Mouse (Mus musculus): ENCODE data around the gene Gprasp1. TPM values are rescaled to one million over a fixed set of nuclear protein-coding genes. Genes with fewer than 3 reads are reported as not detected.
"Not testable (repeated sequence)": the region's sequence is repeated elsewhere in the genome, so short reads cannot be mapped to it uniquely, and the experiment has no call there.

Gprasp1 gene
- polyA plus RNA-seq, 1 experiment from 2014 or later = 94.4 TPM

GRCm38 (mm10) chrX:135796305-135797211 is 54.0 kb downstream of the Gprasp1 start:
- Histone ChIP-seq H3K27ac (ENCODE audit: low read depth, low read length) (peak overlapping the region; percentile 58; the same call in 1 of the 2 replicates), H3K4me2 (ENCODE audit: low read length) (peak overlapping the region; percentile 54), H3K4me3 (ENCODE audit: low read depth, low read length) (peak overlapping the region; percentile 53), H3K9ac (ENCODE audit: low read length) (peak overlapping the region; percentile 71), H3K36me3 (ENCODE audit: control insufficient read depth, insufficient read depth, low read length) (peaks cover 21% of the 10 kb centered on the region)
- not testable (repeated sequence) for H3K4me1 ChIP-seq (ENCODE audit: control insufficient read depth, insufficient read depth, low read length); H3K27me3 ChIP-seq (replicated peaks; ENCODE audit: control insufficient read depth, insufficient read depth, low read length); H3K9me3 ChIP-seq (replicated peaks; ENCODE audit: control insufficient read depth, low read length)
- ATAC-seq (peak; percentile 12; the same call in 1 of the 2 replicates), DNase-seq (ENCODE audit: low spot score) (peak; percentile 6)
- WGBS = 24% methylated on average over 20 of the region's 26 CpGs

- not testable (repeated sequence) for H3K27me3 ChIP-seq (replicated peaks; ENCODE audit: control insufficient read depth, insufficient read depth, low read length); H3K9me3 ChIP-seq (replicated peaks; ENCODE audit: control insufficient read depth, low read length); H3K4me1 ChIP-seq (ENCODE audit: control insufficient read depth, insufficient read depth, low read length)
- Histone ChIP-seq H3K27ac (ENCODE audit: low read depth, low read length) (peak within 1 kb of the TSS; percentile 58; the same call in 1 of the 2 replicates), H3K4me3 (ENCODE audit: low read depth, low read length) (peak within 1 kb of the TSS; percentile 53), H3K9ac (ENCODE audit: low read length) (peak within 1 kb of the TSS; percentile 71), H3K36me3 (ENCODE audit: control insufficient read depth, insufficient read depth, low read length) (peaks cover 25% of the 10 kb centered on the region), H3K4me2 (ENCODE audit: low read length) (peak within 1 kb of the TSS; percentile 54)
- WGBS = 25% methylated on average over 3 of the region's 5 CpGs
- DNase-seq (ENCODE audit: low spot score) = peak; percentile 74
- 0 out of 2 replicates have a peak, but pooled peaks have one; percentile 7 for ATAC-seq
Measured at GRCm38 (mm10) chrX:135797212-135797644, 54.7 kb downstream of the Gprasp1 start, which contains the start of gene Bhlhb9. Gene Bhlhb9, plus strand, starts transcription at chrX:135797594.

GRCm38 (mm10) chrX:135804149-135804548 is 61.6 kb downstream of the Gprasp1 start:
- no peak for DNase-seq (ENCODE audit: low spot score)
- Histone ChIP-seq H3K4me1 (ENCODE audit: control insufficient read depth, insufficient read depth, low read length) (no peaks in the 10 kb centered on the region), H3K27ac (ENCODE audit: low read depth, low read length) (no peak overlapping the region), H3K27me3 (replicated peaks; ENCODE audit: control insufficient read depth, insufficient read depth, low read length) (no peaks in the 10 kb centered on the region), H3K4me2 (ENCODE audit: low read length) (no peak overlapping the region), H3K9ac (ENCODE audit: low read length) (no peak overlapping the region), H3K4me3 (ENCODE audit: low read depth, low read length) (no peak overlapping the region), H3K9me3 (replicated peaks; ENCODE audit: control insufficient read depth, low read length) (no peaks in the 10 kb centered on the region), H3K36me3 (ENCODE audit: control insufficient read depth, insufficient read depth, low read length) (peaks cover 26% of the 10 kb centered on the region)
- ATAC-seq = no peak
- WGBS = 90% methylated on average over 3 of the region's 3 CpGs

- H3K9ac ChIP-seq (ENCODE audit: low read length) = no peak overlapping the region
- no peak overlapping the region for H3K4me2 ChIP-seq (ENCODE audit: low read length)
- no peak overlapping the region for H3K4me3 ChIP-seq (ENCODE audit: low read depth, low read length)
- ATAC-seq (no peak), DNase-seq (ENCODE audit: low spot score) (peak; percentile 51)
- WGBS = 30% methylated on average over 1 of the region's 1 CpGs
- no peaks in the 10 kb centered on the region for H3K9me3 ChIP-seq (replicated peaks; ENCODE audit: control insufficient read depth, low read length)
- no peaks in the 10 kb centered on the region for H3K4me1 ChIP-seq (ENCODE audit: control insufficient read depth, insufficient read depth, low read length)
- no peak overlapping the region for H3K27ac ChIP-seq (ENCODE audit: low read depth, low read length)
- H3K36me3 ChIP-seq (ENCODE audit: control insufficient read depth, insufficient read depth, low read length) = peaks cover 12% of the 10 kb centered on the region; the same call in 1 of the 2 replicates
- no peaks in the 10 kb centered on the region for H3K27me3 ChIP-seq (replicated peaks; ENCODE audit: control insufficient read depth, insufficient read depth, low read length)
Measured at GRCm38 (mm10) chrX:135805780-135806179, 63.2 kb downstream of the Gprasp1 start.

- WGBS = 52% methylated on average over 1 of the region's 1 CpGs
- H3K9ac ChIP-seq (ENCODE audit: low read length); H3K4me2 ChIP-seq (ENCODE audit: low read length); H3K4me3 ChIP-seq (ENCODE audit: low read depth, low read length); H3K4me1 ChIP-seq (ENCODE audit: control insufficient read depth, insufficient read depth, low read length); H3K27me3 ChIP-seq (replicated peaks; ENCODE audit: control insufficient read depth, insufficient read depth, low read length); H3K36me3 ChIP-seq (ENCODE audit: control insufficient read depth, insufficient read depth, low read length); H3K27ac ChIP-seq (ENCODE audit: low read depth, low read length); H3K9me3 ChIP-seq (replicated peaks; ENCODE audit: control insufficient read depth, low read length); DNase-seq (ENCODE audit: low spot score); ATAC-seq: not testable (repeated sequence)
Measured at GRCm38 (mm10) chrX:135835896-135836295, 93.4 kb downstream of the Gprasp1 start.

- Histone ChIP-seq H3K27ac (ENCODE audit: low read depth, low read length) (no peak overlapping the region), H3K36me3 (ENCODE audit: control insufficient read depth, insufficient read depth, low read length) (peaks cover 8% of the 10 kb centered on the region; the same call in 1 of the 2 replicates), H3K4me2 (ENCODE audit: low read length) (no peak overlapping the region), H3K9me3 (replicated peaks; ENCODE audit: control insufficient read depth, low read length) (no peaks in the 10 kb centered on the region), H3K9ac (ENCODE audit: low read length) (no peak overlapping the region), H3K4me3 (ENCODE audit: low read depth, low read length) (no peak overlapping the region), H3K4me1 (ENCODE audit: control insufficient read depth, insufficient read depth, low read length) (no peaks in the 10 kb centered on the region), H3K27me3 (replicated peaks; ENCODE audit: control insufficient read depth, insufficient read depth, low read length) (no peaks in the 10 kb centered on the region)
- DNase-seq (ENCODE audit: low spot score) (no peak), ATAC-seq (no peak)
- WGBS = 69% methylated on average over 2 of the region's 2 CpGs
Measured at GRCm38 (mm10) chrX:135837896-135838295, 95.4 kb downstream of the Gprasp1 start.

- peak; percentile 75 for DNase-seq (ENCODE audit: low spot score)
- H3K9ac ChIP-seq (ENCODE audit: low read length) = peak within 1 kb of the TSS; percentile 60
- peak; percentile 90 for ATAC-seq
- not testable (repeated sequence) for H3K27me3 ChIP-seq (replicated peaks; ENCODE audit: control insufficient read depth, insufficient read depth, low read length); H3K4me1 ChIP-seq (ENCODE audit: control insufficient read depth, insufficient read depth, low read length); H3K9me3 ChIP-seq (replicated peaks; ENCODE audit: control insufficient read depth, low read length); H3K36me3 ChIP-seq (ENCODE audit: control insufficient read depth, insufficient read depth, low read length)
- H3K4me2 ChIP-seq (ENCODE audit: low read length) = peak within 1 kb of the TSS; percentile 57
- 38% methylated on average over 28 of the region's 32 CpGs for WGBS
- H3K27ac ChIP-seq (ENCODE audit: low read depth, low read length) = peak within 1 kb of the TSS; percentile 39; the same call in 1 of the 2 replicates
- peak within 1 kb of the TSS; percentile 49 for H3K4me3 ChIP-seq (ENCODE audit: low read depth, low read length)
Measured at GRCm38 (mm10) chrX:135838521-135839360, 96.2 kb downstream of the Gprasp1 start, which contains the start of gene Gprasp2. Gene Gprasp2, plus strand, starts transcription at chrX:135839034.

- peak overlapping the region; percentile 57 for H3K4me2 ChIP-seq (ENCODE audit: low read length)
- H3K4me3 ChIP-seq (ENCODE audit: low read depth, low read length) = peak overlapping the region; percentile 49
- DNase-seq (ENCODE audit: low spot score) (peak; percentile 76), ATAC-seq (peak; percentile 35; the same call in 1 of the 2 replicates)
- H3K9ac ChIP-seq (ENCODE audit: low read length) = peak overlapping the region; percentile 60
- H3K27me3 ChIP-seq (replicated peaks; ENCODE audit: control insufficient read depth, insufficient read depth, low read length); H3K9me3 ChIP-seq (replicated peaks; ENCODE audit: control insufficient read depth, low read length); H3K36me3 ChIP-seq (ENCODE audit: control insufficient read depth, insufficient read depth, low read length); H3K4me1 ChIP-seq (ENCODE audit: control insufficient read depth, insufficient read depth, low read length): not testable (repeated sequence)
- H3K27ac ChIP-seq (ENCODE audit: low read depth, low read length) = peak overlapping the region; percentile 39; the same call in 1 of the 2 replicates
- 31% methylated on average over 16 of the region's 17 CpGs for WGBS
Measured at GRCm38 (mm10) chrX:135839397-135840391, 97.2 kb downstream of the Gprasp1 start.
